Mouse (Mus musculus): ENCODE measurements around the gene Zbbx. TPM values are rescaled to one million over a fixed set of nuclear protein-coding genes. Genes with fewer than 3 reads are reported as not detected.

Zbbx gene
- not detected in 2 replicates for polyA plus RNA-seq (2012; ENCODE audit: insufficient read depth, insufficient read length, missing spikeins)

DNA sequence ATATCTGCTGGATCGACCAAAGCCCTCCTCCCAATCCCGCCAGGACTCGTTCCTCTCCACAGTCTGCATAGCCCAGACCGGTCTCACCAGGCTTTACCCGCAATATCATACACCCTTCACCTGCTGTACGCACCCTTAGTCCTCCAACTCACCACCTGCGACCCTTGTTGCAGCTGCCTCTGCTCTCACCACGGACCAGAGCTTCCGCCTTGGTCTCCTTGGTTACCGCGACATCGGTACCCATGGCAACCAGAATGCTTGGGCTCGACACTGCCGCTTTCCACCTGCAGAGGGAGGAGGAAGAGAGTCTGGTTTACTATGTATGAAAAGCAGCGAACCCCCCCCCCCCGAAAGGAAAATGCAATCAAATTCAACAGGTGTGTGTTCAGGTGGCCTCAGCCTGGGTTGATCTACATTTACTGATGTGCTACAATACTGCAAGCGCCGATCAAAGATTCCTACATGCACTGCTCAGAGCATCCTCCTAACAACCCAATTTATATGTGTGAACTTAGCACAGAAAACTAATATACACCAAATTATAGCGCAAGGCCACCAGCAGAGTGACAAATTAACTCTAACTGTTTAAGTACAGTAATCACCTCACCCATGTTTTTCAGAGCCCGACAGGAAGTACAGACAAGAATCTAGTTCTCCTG, at the start of gene Zbbx:
Gene Zbbx, minus strand, starts transcription at position 197 of the 659 bp plus-strand sequence.
- H3K4me3 ChIP-seq (ENCODE audit: insufficient read depth, low read length): no peak within 1 kb of the TSS
- no peak within 1 kb of the TSS for H3K27ac ChIP-seq (ENCODE audit: insufficient read depth, low read depth, low read length)
- TF ChIP-seq CTCF (IDR thresholded peaks at IDR 0.05; ENCODE audit: low read depth, low read length) (no peak), POLR2A (IDR thresholded peaks at IDR 0.05; ENCODE audit: borderline replicate concordance, low read depth, low read length) (no peak)
- no peaks in the 10 kb centered on the region for H3K4me1 ChIP-seq (ENCODE audit: control insufficient read depth, insufficient read depth, low read length)

DNA sequence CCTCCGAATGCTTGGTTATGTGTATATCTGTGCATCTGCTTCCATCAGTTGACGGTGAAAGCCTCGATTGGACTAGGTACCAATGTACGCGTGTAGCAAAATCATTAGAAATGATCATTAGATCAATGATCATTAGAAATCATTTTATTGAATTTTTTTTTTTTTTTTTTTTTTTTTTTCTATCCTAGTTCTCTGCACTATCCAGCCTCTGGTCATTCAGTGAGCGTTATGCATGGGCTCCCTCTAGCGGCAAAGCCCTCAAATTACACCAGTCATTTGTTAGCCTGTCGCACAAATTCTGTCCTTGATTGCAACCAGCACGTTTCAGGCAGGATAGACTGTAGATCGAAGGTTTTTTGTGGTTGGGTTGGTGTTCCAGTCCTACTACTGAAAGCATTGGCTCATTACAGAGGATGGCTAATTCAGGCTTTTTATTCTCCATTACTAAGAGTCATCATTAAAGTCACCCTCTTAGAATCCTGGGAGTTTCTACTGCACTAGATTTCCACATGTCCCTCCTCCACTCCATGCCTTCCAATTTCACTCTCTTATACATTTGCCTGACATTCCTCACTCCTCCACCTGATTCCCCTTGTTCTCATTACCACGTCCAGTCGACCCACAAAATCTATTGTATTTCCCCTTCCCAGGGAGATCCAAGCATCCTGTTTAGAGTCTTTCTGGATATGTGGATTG, 38.1 kb upstream of the Zbbx start:
- Histone ChIP-seq H3K4me1 (ENCODE audit: control insufficient read depth, insufficient read depth, low read length) (no peaks in the 10 kb centered on the region), H3K4me3 (ENCODE audit: insufficient read depth, low read length) (no peak overlapping the region), H3K27ac (ENCODE audit: insufficient read depth, low read depth, low read length) (no peak overlapping the region)
- no peak for TF ChIP-seq POLR2A (IDR thresholded peaks at IDR 0.05; ENCODE audit: borderline replicate concordance, low read depth, low read length)
- TF ChIP-seq CTCF (IDR thresholded peaks at IDR 0.05; ENCODE audit: low read depth, low read length): no peak

DNA sequence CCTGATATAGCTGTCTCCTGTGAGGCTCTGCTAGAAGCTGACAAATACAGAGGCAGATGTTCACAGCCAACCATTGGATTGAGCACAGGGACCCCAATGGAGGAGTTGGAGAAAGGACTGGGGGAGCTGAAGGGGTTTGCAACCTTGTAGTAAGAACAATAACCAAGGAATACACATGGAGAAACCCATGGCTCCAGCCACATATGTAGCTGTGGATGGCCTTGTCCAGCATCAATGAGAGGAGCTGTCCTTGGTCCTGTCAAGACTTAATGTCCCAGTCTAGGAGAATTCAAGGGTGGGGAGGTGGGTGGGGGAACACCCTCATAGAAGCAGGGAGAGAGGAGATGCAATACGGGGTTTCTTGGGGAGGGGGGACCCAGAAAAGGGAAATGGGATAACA, 17.8 kb upstream of the Zbbx start:
- H3K4me1 ChIP-seq (ENCODE audit: control insufficient read depth, insufficient read depth, low read length): no peaks in the 10 kb centered on the region
- no peak overlapping the region for H3K27ac ChIP-seq (ENCODE audit: insufficient read depth, low read depth, low read length)
- TF ChIP-seq POLR2A (IDR thresholded peaks at IDR 0.05; ENCODE audit: borderline replicate concordance, low read depth, low read length) (no peak), CTCF (IDR thresholded peaks at IDR 0.05; ENCODE audit: low read depth, low read length) (no peak)
- H3K4me3 ChIP-seq (ENCODE audit: insufficient read depth, low read length): no peak overlapping the region

DNA sequence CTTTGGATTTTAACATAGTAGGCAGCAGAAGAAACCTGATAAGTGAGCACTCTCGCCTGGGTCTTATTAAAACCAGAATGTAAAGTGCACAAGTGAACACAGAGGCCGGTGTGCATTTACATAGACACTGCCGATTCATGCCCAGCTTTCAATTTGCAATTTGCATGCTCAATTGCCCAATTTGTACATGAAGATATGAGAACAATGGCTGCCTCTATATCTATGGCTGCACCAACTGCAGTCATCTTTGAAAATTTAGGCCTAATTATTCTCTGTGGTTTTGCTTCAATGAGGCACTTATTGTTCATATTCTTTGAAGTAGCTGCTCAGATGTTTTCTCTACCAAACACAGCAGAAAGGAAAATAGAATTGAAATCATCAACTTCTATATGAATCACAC, 23.0 kb downstream of the Zbbx start:
- H3K27ac ChIP-seq (ENCODE audit: insufficient read depth, low read depth, low read length): no peak overlapping the region
- no peaks in the 10 kb centered on the region for H3K4me1 ChIP-seq (ENCODE audit: control insufficient read depth, insufficient read depth, low read length)
- TF ChIP-seq CTCF (IDR thresholded peaks at IDR 0.05; ENCODE audit: low read depth, low read length) (no peak), POLR2A (IDR thresholded peaks at IDR 0.05; ENCODE audit: borderline replicate concordance, low read depth, low read length) (no peak)
- H3K4me3 ChIP-seq (ENCODE audit: insufficient read depth, low read length): no peak overlapping the region

DNA sequence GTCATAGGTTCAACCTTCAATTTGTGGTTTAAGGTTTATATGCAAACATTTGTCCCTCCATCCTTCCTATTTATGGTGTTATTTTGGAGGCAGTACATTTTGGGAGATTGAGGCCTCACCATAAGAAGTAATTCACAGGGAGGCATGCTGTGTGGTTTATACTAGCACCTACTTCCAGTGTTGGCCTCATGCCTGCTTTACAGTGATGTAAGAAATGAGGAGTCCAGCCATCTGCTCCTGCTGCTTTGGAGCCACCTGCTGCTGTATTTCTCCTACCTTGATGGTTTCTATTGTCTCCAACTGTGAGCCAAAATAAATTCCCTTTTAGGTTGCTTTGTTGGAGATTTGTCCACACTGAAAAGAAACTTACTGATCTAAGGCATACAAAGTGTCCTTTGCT, 60.0 kb downstream of the Zbbx start:
- no peak overlapping the region for H3K27ac ChIP-seq (ENCODE audit: insufficient read depth, low read depth, low read length)
- H3K4me3 ChIP-seq (ENCODE audit: insufficient read depth, low read length): no peak overlapping the region
- TF ChIP-seq CTCF (IDR thresholded peaks at IDR 0.05; ENCODE audit: low read depth, low read length): no peak
- no peak for TF ChIP-seq POLR2A (IDR thresholded peaks at IDR 0.05; ENCODE audit: borderline replicate concordance, low read depth, low read length)
- no peaks in the 10 kb centered on the region for H3K4me1 ChIP-seq (ENCODE audit: control insufficient read depth, insufficient read depth, low read length)

DNA sequence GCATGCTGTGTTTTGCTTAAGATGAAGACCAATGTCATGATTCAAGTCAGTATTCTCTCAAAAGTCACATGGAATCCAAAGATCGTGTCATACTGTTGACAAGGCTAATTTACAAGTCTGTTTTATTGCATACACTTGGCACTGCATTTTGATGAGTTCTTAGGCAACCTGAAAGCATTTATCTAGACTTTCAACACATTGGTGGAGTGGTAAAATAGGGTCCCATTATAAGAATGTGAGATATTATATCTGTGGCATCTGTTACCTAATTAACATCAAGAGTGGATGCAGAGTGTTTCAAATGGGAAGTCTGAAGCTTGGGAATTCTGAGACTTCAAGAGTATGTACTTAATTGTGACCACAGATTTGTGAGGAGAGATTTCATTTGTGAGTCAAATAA, 79.1 kb downstream of the Zbbx start:
- Histone ChIP-seq H3K4me1 (ENCODE audit: control insufficient read depth, insufficient read depth, low read length) (no peaks in the 10 kb centered on the region), H3K4me3 (ENCODE audit: insufficient read depth, low read length) (no peak overlapping the region), H3K27ac (ENCODE audit: insufficient read depth, low read depth, low read length) (no peak overlapping the region)
- TF ChIP-seq POLR2A (IDR thresholded peaks at IDR 0.05; ENCODE audit: borderline replicate concordance, low read depth, low read length) (no peak), CTCF (IDR thresholded peaks at IDR 0.05; ENCODE audit: low read depth, low read length) (no peak)

DNA sequence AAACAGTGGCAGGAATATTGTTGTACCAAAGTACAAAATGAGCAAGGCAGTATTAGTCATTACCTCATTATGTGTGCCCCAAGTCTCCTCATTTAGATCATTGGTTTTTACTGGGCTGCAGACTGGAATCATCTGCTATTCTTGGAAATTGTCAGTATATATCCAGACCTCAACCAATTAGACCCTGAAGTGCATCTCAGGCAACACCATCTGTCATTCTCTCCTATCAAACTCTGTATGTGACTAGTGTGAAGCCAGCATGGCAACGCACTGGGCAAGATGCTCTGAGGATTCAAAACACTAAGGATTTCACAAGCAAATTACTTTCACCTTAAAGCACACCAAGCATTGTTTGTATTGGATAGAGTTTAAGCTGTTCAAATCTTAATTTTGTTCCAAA, 85.9 kb downstream of the Zbbx start:
- no peak for TF ChIP-seq CTCF (IDR thresholded peaks at IDR 0.05; ENCODE audit: low read depth, low read length)
- TF ChIP-seq POLR2A (IDR thresholded peaks at IDR 0.05; ENCODE audit: borderline replicate concordance, low read depth, low read length): no peak
- H3K4me3 ChIP-seq (ENCODE audit: insufficient read depth, low read length): no peak overlapping the region
- H3K27ac ChIP-seq (ENCODE audit: insufficient read depth, low read depth, low read length): no peak overlapping the region
- no peaks in the 10 kb centered on the region for H3K4me1 ChIP-seq (ENCODE audit: control insufficient read depth, insufficient read depth, low read length)

DNA sequence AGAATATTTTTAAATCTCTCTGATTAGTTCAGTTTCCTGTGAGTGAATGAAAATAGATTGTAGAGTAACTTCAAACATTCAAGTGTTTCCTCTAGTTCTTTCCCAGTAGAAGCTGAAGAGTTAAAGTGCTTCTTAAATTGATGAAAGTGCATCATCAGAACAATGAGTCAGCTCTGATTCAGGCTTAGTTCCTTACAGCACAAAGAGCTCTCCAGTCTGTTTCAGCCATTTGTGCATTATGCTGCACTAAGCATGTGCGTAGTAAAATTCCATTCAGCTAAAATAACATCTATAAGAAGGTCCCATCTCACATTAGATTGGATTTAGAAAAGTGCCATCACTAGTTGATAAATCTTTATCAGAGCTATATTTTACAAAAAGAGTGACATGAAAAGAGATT, 155.1 kb downstream of the Zbbx start:
- no peak overlapping the region for H3K27ac ChIP-seq (ENCODE audit: insufficient read depth, low read depth, low read length)

More for the DNA sequence above, 155.1 kb downstream of the Zbbx start:
- H3K4me1 ChIP-seq (ENCODE audit: control insufficient read depth, insufficient read depth, low read length): no peaks in the 10 kb centered on the region
- H3K4me3 ChIP-seq (ENCODE audit: insufficient read depth, low read length): no peak overlapping the region
- no peak for TF ChIP-seq CTCF (IDR thresholded peaks at IDR 0.05; ENCODE audit: low read depth, low read length)
- TF ChIP-seq POLR2A (IDR thresholded peaks at IDR 0.05; ENCODE audit: borderline replicate concordance, low read depth, low read length): no peak

Other genes with a start within 250 kb of the Zbbx start
- gene Serpini2, start 105.0 kb upstream of the Zbbx start, polyA plus RNA-seq (2012; ENCODE audit: insufficient read depth, insufficient read length, missing spikeins): not detected in 2 replicates